Mouse (Mus musculus) hindbrain, embryonic 10.5 days (tissue): Measurements from ENCODE around the gene Lef1. TPM values are rescaled to one million over a fixed set of nuclear protein-coding genes. Genes with fewer than 3 reads are reported as not detected.

ENCODE experiments used
- DNase-seq: peaks from one replicate; pipeline ENCODE4 v3.0.0-alpha.2; 2017; ENCODE audit warnings: low spot score
- H3K27ac ChIP-seq: fragments of 300-500 bp; sonication (generic); 2 replicates; pipeline ENCODE4 v1.5.1; 2016; ENCODE audit warnings: mild to moderate bottlenecking, moderate library complexity
- H3K27me3 ChIP-seq: fragments of 300-500 bp; sonication (generic); 2 replicates; pipeline ENCODE4 v1.6.1; 2016; ENCODE audit warnings: mild to moderate bottlenecking; ENCODE audit not compliant: poor library complexity, insufficient read depth, severe bottlenecking
- H3K36me3 ChIP-seq: fragments of 300-500 bp; sonication (generic); 2 replicates; pipeline ENCODE4 v1.6.1; 2016; ENCODE audit warnings: mild to moderate bottlenecking, moderate library complexity
- H3K4me1 ChIP-seq: fragments of 300-500 bp; sonication (generic); replicated peaks from 2 replicates; pipeline ENCODE4 v1.6.1; 2016; ENCODE audit warnings: mild to moderate bottlenecking
- H3K4me3 ChIP-seq: fragments of 300-500 bp; sonication (generic); 2 replicates; pipeline ENCODE4 v1.5.1; 2016; ENCODE audit warnings: mild to moderate bottlenecking, moderate library complexity
- H3K9me3 ChIP-seq: fragments of 300-500 bp; sonication (generic); 2 replicates; pipeline ENCODE4 v1.6.1; 2016; ENCODE audit warnings: mild to moderate bottlenecking, moderate library complexity
- WGBS: fragments of 180-500 bp; shearing (Covaris S2); methylation state at CpG from one replicate; pipeline ENCODE4 v1.1.7; 2016; 5-methylcytosine and 5-hydroxymethylcytosine counted together
- polyA plus RNA-seq: library from polyadenylated mRNA; unstranded; fragments of >200 nt; fragmentation: Nextera tagmentation; extraction: Ambion mirVana; gene quantifications from 2 replicates; pipeline ENCODE4 v1.2.1, GENCODE M21; 2016

Lef1 gene
- polyA plus RNA-seq, 1 experiment from 2014 or later = 24.8 TPM

GRCm38 (mm10) chr3:131251601-131252000, 141.3 kb downstream of the Lef1 start:
- H3K36me3 ChIP-seq = peaks cover 35% of the 10 kb centered on the region
- no peaks in the 10 kb centered on the region for H3K4me1 ChIP-seq
- H3K27ac ChIP-seq = no peak overlapping the region
- no peak for DNase-seq
- H3K27me3 ChIP-seq = no peaks in the 10 kb centered on the region
- H3K9me3 ChIP-seq = no peaks in the 10 kb centered on the region
- 87% methylated on average over 7 of the region's 7 CpGs for WGBS
- H3K4me3 ChIP-seq = no peak overlapping the region

DNA sequence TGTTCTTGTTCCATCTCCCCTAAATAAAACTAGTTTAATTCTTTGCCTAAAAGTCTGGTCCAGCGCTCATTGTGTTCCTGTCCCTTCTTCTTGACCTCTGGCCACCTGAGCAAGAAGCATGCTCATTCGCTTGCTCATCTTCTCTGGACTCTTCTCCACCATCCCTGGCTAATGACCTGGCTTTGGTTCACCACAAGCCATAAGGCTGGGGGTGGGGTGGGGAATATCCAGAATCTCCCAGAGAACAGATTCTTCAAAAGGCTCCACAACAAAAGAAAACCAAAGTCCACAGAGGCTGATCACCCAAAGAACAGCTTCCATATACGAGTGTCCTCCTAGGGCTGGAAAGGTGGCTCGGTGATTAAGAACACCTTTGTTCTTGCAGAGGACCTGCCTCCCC, 144.7 kb downstream of the Lef1 start:
- no peak overlapping the region for H3K4me3 ChIP-seq
- no peaks in the 10 kb centered on the region for H3K4me1 ChIP-seq
- no peak overlapping the region for H3K27ac ChIP-seq
- WGBS = 97% methylated on average over 4 of the region's 4 CpGs
- no peaks in the 10 kb centered on the region for H3K9me3 ChIP-seq
- H3K36me3 ChIP-seq = peaks cover 11% of the 10 kb centered on the region; the same call in 1 of the 2 replicates
- H3K27me3 ChIP-seq = no peaks in the 10 kb centered on the region
- DNase-seq = no peak

- H3K27me3 ChIP-seq = no peaks in the 10 kb centered on the region
- H3K4me3 ChIP-seq = no peak overlapping the region
- no peak overlapping the region for H3K27ac ChIP-seq
- H3K4me1 ChIP-seq = no peaks in the 10 kb centered on the region
- H3K36me3 ChIP-seq = peaks cover 15% of the 10 kb centered on the region
- no peak for DNase-seq
- H3K9me3 ChIP-seq = no peaks in the 10 kb centered on the region
- WGBS = 96% methylated on average over 3 of the region's 3 CpGs
Measured at GRCm38 (mm10) chr3:131255399-131255981, 145.2 kb downstream of the Lef1 start.

DNA sequence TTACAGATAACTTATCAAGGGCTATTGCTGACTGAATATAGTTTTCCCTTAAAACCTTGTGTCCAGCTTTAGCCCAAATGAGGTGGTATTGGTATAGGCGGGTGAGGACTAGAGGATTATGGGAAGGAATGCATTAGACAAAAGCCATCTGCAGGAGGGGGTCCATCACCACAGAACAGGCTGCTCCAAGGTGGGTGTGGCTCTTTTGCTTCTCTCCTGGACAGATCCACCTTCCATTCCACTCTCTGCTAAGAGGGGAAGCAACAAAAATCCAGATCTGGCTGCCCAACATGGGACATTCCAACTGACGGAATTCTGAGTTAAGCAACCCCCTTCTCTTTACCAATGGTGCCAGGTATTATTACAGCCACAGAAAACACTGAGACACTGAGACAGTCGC, 148.7 kb downstream of the Lef1 start:
- Histone ChIP-seq H3K36me3 (peaks cover 38% of the 10 kb centered on the region), H3K27ac (no peak overlapping the region), H3K4me1 (peaks cover 4% of the 10 kb centered on the region), H3K27me3 (no peaks in the 10 kb centered on the region), H3K4me3 (no peak overlapping the region), H3K9me3 (0 out of 2 replicates have a peak, but pooled peaks cover 4% of the 10 kb centered on the region)
- DNase-seq = no peak
- WGBS = 91% methylated on average over 3 of the region's 3 CpGs

- Histone ChIP-seq H3K4me3 (no peak overlapping the region), H3K4me1 (peaks cover 8% of the 10 kb centered on the region), H3K36me3 (peaks cover 37% of the 10 kb centered on the region), H3K27ac (no peak overlapping the region), H3K9me3 (0 out of 2 replicates have a peak, but pooled peaks cover 4% of the 10 kb centered on the region), H3K27me3 (no peaks in the 10 kb centered on the region)
- DNase-seq = no peak
- 93% methylated on average over 9 of the region's 9 CpGs for whole genome bisulfite sequencing
Measured at GRCm38 (mm10) chr3:131259392-131259965, 149.2 kb downstream of the Lef1 start.

DNA sequence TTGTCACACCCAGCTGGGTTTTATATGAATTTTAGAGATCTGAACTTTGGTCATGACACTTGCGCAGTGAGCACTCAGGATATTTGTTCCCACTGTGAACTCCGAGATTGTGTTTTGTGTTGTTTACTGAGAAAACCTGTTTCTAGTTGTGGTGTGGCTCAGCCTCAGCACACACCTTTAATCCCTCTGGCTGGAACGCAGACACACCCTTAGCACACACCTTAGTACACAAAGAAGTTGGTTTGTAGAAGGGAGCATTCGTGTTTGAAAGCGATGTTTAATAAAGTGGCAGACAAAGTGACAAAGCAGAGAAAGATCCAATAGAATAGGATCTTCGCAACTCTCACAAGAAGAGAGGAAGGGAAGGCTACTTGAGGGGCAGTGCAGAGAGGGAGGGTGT, 150.1 kb downstream of the Lef1 start:
- no peak overlapping the region for H3K4me3 ChIP-seq
- no peaks in the 10 kb centered on the region for H3K27me3 ChIP-seq
- peaks cover 37% of the 10 kb centered on the region for H3K36me3 ChIP-seq
- WGBS = 95% methylated on average over 6 of the region's 6 CpGs
- 0 out of 2 replicates have a peak, but pooled peaks cover 4% of the 10 kb centered on the region for H3K9me3 ChIP-seq
- no peak for DNase-seq
- no peak overlapping the region for H3K27ac ChIP-seq
- peaks cover 8% of the 10 kb centered on the region for H3K4me1 ChIP-seq

DNA sequence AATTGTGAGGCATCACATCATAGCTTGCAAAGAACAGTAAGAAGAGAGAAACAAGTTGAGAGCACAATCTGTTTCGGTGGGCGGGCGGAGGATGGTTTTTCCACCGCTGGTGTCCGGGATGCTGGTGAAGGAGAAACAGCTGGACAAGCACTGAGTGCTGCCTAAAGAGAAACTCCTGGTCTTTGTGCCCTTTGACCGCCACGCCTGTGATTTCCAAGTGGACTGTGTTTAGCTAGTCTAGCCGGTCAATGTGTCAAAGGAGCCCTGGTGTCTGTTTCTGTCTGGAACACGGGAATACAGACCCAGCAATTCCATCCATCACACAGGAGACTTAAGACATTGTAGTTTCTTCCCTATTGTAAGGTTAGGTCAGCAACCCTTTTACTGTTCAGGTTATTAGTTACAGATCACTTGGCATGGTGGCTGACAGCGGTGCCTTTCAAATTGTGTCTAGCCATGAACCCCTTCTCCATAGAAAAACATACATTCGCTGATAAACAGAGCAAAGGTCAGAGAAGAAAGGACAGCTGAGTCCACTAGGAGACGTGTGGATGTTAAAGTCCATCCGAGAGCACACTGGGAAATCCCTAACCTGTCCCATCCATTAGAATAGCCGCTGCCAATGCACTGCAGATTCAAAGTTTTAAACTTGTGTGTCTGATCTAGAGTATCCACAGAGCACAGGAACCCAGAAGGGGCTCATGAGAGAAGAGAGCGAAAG, 153.7 kb downstream of the Lef1 start:
- DNase-seq = peak; percentile 35
- Histone ChIP-seq H3K27me3 (peaks cover 6% of the 10 kb centered on the region; the same call in 1 of the 2 replicates), H3K4me1 (peaks cover 8% of the 10 kb centered on the region), H3K27ac (no peak overlapping the region), H3K9me3 (0 out of 2 replicates have a peak, but pooled peaks cover 4% of the 10 kb centered on the region), H3K4me3 (no peak overlapping the region), H3K36me3 (peaks cover 31% of the 10 kb centered on the region)
- WGBS = 60% methylated on average over 15 of the region's 15 CpGs

DNA sequence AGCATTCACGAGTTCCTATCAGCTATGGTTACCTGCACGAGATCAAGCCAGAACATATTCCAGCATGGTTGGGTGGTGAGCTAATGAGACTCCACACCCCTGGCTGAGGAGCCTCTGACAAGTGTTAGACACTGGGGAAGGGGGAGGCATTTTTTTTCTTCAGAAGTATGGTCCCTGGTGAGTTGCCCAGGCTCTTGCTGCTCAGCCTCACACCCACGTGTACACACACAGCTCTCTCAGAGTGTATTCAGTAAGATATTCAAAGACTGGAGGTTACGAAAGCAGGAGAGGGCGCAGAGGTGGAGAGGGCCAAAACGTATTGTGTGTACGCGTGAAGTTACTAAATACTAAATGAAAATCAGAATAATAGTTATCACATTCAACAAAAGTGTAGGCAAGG, 155.2 kb downstream of the Lef1 start:
- Histone ChIP-seq H3K27ac (no peak overlapping the region), H3K4me3 (no peak overlapping the region), H3K4me1 (peaks cover 21% of the 10 kb centered on the region), H3K27me3 (peaks cover 6% of the 10 kb centered on the region; the same call in 1 of the 2 replicates), H3K36me3 (peaks cover 27% of the 10 kb centered on the region), H3K9me3 (0 out of 2 replicates have a peak, but pooled peaks cover 4% of the 10 kb centered on the region)
- 93% methylated on average over 8 of the region's 8 CpGs for WGBS
- DNase-seq = no peak

DNA sequence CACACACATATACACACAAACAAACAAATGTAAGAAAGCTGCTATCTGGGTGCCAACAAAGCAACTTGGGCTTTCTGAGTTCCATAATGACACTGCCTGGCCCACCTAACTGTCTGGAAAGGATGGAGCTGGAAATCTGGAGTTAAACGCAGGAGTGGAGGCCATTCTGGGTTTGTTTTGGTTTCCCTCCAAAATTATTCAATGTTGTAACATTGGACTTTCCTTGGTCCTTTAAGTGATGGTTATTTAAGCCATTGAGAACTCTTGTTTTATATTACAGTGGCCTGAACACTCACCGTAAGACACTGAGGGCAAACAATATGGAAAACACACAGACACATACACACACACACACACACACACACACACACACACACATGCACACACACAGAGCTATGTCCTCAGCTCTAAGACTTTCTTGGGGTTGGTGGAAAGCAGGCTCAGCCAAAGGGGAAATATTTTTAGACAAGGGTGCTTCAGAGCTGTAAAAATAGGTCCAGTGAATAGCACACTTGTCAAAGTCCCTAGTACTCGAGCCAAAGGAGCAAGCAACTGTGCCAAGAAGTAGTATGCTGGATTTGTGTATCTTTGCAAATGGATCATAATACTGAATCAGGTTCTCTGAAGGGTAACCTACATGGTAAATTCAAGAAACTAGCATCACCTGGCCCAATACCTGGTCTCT, 156.2 kb downstream of the Lef1 start:
- Histone ChIP-seq H3K36me3 (peaks cover 18% of the 10 kb centered on the region), H3K4me3 (no peak overlapping the region), H3K27me3 (peaks cover 6% of the 10 kb centered on the region; the same call in 1 of the 2 replicates), H3K4me1 (peaks cover 31% of the 10 kb centered on the region), H3K9me3 (no peaks in the 10 kb centered on the region), H3K27ac (no peak overlapping the region)
- DNase-seq = no peak
- WGBS = 92% methylated on average over 3 of the region's 3 CpGs

- no peak overlapping the region for H3K27ac ChIP-seq
- peak overlapping the region; percentile 82; the same call in 1 of the 2 replicates for H3K4me3 ChIP-seq
- no peak for DNase-seq
- H3K27me3 ChIP-seq = peaks cover 6% of the 10 kb centered on the region; the same call in 1 of the 2 replicates
- peaks cover 28% of the 10 kb centered on the region for H3K4me1 ChIP-seq
- no peaks in the 10 kb centered on the region for H3K36me3 ChIP-seq
- WGBS = 52% methylated on average over 6 of the region's 6 CpGs
- H3K9me3 ChIP-seq = no peaks in the 10 kb centered on the region
Measured at GRCm38 (mm10) chr3:131270381-131270780, 160.1 kb downstream of the Lef1 start.

DNA sequence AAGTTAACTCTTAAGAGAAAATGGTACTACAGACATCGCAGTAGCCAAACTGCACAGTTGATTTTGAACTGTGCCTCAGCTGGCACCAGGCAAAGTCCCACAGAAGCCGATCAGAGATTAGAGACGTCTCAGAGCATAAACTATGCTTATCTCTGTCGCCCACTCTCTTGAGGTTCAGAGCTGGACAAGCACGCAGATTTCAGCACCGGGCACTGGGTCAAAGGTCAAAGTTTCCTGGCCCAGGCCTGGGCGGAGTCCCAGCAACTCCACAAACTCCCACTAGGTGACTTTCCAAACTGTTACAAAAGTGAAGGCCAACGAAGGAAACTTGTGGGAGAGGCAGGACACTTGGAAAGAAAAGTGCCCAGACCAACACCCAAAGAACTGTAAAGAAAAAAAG, 160.9 kb downstream of the Lef1 start:
- H3K4me1 ChIP-seq = peaks cover 28% of the 10 kb centered on the region
- H3K27ac ChIP-seq = peak overlapping the region; percentile 90
- H3K9me3 ChIP-seq = no peaks in the 10 kb centered on the region
- H3K27me3 ChIP-seq = peaks cover 6% of the 10 kb centered on the region; the same call in 1 of the 2 replicates
- WGBS = 10% methylated on average over 8 of the region's 8 CpGs
- DNase-seq = peak; percentile 71
- H3K4me3 ChIP-seq = peak overlapping the region; percentile 82
- no peaks in the 10 kb centered on the region for H3K36me3 ChIP-seq

GRCm38 (mm10) chr3:131271559-131272373, 161.5 kb downstream of the Lef1 start, which contains the start of gene Hadh:
TSS of gene Hadh (minus strand) at chr3:131272101.
- H3K27ac ChIP-seq = peak within 1 kb of the TSS; percentile 90

More at GRCm38 (mm10) chr3:131271559-131272373, 161.5 kb downstream of the Lef1 start, which contains the start of gene Hadh:
- Histone ChIP-seq H3K27me3 (peaks cover 6% of the 10 kb centered on the region; the same call in 1 of the 2 replicates), H3K9me3 (no peaks in the 10 kb centered on the region), H3K4me1 (peaks cover 28% of the 10 kb centered on the region), H3K4me3 (peak within 1 kb of the TSS; percentile 82), H3K36me3 (no peaks in the 10 kb centered on the region)
- DNase-seq = peak; percentile 90
- 1% methylated on average over 54 of the region's 54 CpGs for WGBS
